Mouse (Mus musculus) heart, embryonic 12.5 days (tissue): ENCODE results near the gene Galnt6. TPM values are rescaled to one million over a fixed set of nuclear protein-coding genes. Genes with fewer than 3 reads are reported as not detected.

ENCODE experiments used
- ATAC-seq: fragments of 200-750 bp; cut with Nextera tagmentation; 2 replicates; pipeline ENCODE4 v1.8.0; 2017; ENCODE audit warnings: moderate TSS enrichment, moderate library complexity; ENCODE audit not compliant: insufficient number of reproducible peaks, low FRiP score
- H3K27ac ChIP-seq: fragments of 300-500 bp; sonication (generic); 2 replicates; pipeline ENCODE4 v1.5.1; 2016; ENCODE audit warnings: mild to moderate bottlenecking, moderate library complexity; ENCODE audit not compliant: poor library complexity, severe bottlenecking
- H3K27me3 ChIP-seq: fragments of 300-500 bp; sonication (generic); replicated peaks from 2 replicates; pipeline ENCODE4 v1.6.1; 2016; ENCODE audit warnings: mild to moderate bottlenecking, moderate library complexity
- H3K36me3 ChIP-seq: fragments of 300-500 bp; sonication (generic); 2 replicates; pipeline ENCODE4 v1.6.1; 2016; ENCODE audit warnings: mild to moderate bottlenecking, moderate library complexity
- H3K4me1 ChIP-seq: fragments of 300-500 bp; sonication (generic); replicated peaks from 2 replicates; pipeline ENCODE4 v1.6.1; 2016; ENCODE audit warnings: mild to moderate bottlenecking
- H3K4me2 ChIP-seq: fragments of 300-500 bp; sonication (generic); 2 replicates; pipeline ENCODE4 v1.6.1; 2016; ENCODE audit warnings: mild to moderate bottlenecking, moderate library complexity
- H3K4me3 ChIP-seq: fragments of 300-500 bp; sonication (generic); 2 replicates; pipeline ENCODE4 v1.5.1; 2016; ENCODE audit warnings: mild to moderate bottlenecking
- H3K9ac ChIP-seq: fragments of 300-500 bp; sonication (generic); 2 replicates; pipeline ENCODE4 v1.6.1; 2016; ENCODE audit warnings: mild to moderate bottlenecking, moderate library complexity
- H3K9me3 ChIP-seq: fragments of 300-500 bp; sonication (generic); replicated peaks from 2 replicates; pipeline ENCODE4 v1.6.1; 2016; ENCODE audit warnings: mild to moderate bottlenecking, moderate library complexity
- WGBS: fragments of 180-500 bp; shearing (Covaris S2); methylation state at CpG from one replicate; pipeline ENCODE4 v1.1.7; 2016; 5-methylcytosine and 5-hydroxymethylcytosine counted together
- polyA plus RNA-seq: library from polyadenylated mRNA; unstranded; fragments of >200 nt; fragmentation: Nextera tagmentation; extraction: Ambion mirVana; gene quantifications from 2 replicates; pipeline ENCODE4 v1.2.1, GENCODE M21; 2016

Gene Galnt6
- polyA plus RNA-seq, 1 experiment from 2014 or later: 0.14 TPM

- WGBS: 81% methylated on average over 14 of the region's 15 CpGs
These were observed 6.1 kb upstream of the Galnt6 start for GRCm38 (mm10) chr15:100735095-100735952.

GRCm38 (mm10) chr15:100732580-100732979 lies 3.4 kb upstream of the Galnt6 start:
- Histone ChIP-seq H3K4me2 (no peak overlapping the region), H3K9me3 (no peaks in the 10 kb centered on the region), H3K27me3 (peaks cover 43% of the 10 kb centered on the region), H3K27ac (no peak overlapping the region), H3K4me3 (no peak overlapping the region), H3K9ac (no peak overlapping the region), H3K4me1 (peaks cover 14% of the 10 kb centered on the region), H3K36me3 (no peaks in the 10 kb centered on the region)
- WGBS: 22% methylated on average over 5 of the region's 5 CpGs
- ATAC-seq: peak; percentile 66

More at GRCm38 (mm10) chr15:100735095-100735952, 6.1 kb upstream of the Galnt6 start:
- Histone ChIP-seq H3K27ac (no peak overlapping the region), H3K36me3 (no peaks in the 10 kb centered on the region), H3K9me3 (no peaks in the 10 kb centered on the region), H3K9ac (no peak overlapping the region), H3K4me1 (peaks cover 7% of the 10 kb centered on the region), H3K4me3 (no peak overlapping the region), H3K4me2 (no peak overlapping the region), H3K27me3 (peaks cover 16% of the 10 kb centered on the region)
- no peak; the same call in 1 of the 2 replicates for ATAC-seq

GRCm38 (mm10) chr15:100731081-100731480 lies 1.9 kb upstream of the Galnt6 start:
- no peak overlapping the region for H3K4me2 ChIP-seq

GRCm38 (mm10) chr15:100728586-100728985 lies 590 bp downstream of the Galnt6 start:
- Histone ChIP-seq H3K4me2 (peak overlapping the region; percentile 72), H3K27ac (no peak overlapping the region), H3K9ac (peak overlapping the region; percentile 19; the same call in 1 of the 2 replicates), H3K9me3 (no peaks in the 10 kb centered on the region), H3K36me3 (no peaks in the 10 kb centered on the region), H3K4me3 (peak overlapping the region; percentile 47), H3K4me1 (peaks cover 10% of the 10 kb centered on the region), H3K27me3 (peaks cover 69% of the 10 kb centered on the region)
- no peak for ATAC-seq
- WGBS: 33% methylated on average over 9 of the region's 9 CpGs

More at GRCm38 (mm10) chr15:100731081-100731480, 1.9 kb upstream of the Galnt6 start:
- no peaks in the 10 kb centered on the region for H3K36me3 ChIP-seq
- H3K9me3 ChIP-seq: no peaks in the 10 kb centered on the region
- H3K4me1 ChIP-seq: peaks cover 14% of the 10 kb centered on the region
- ATAC-seq: no peak
- no peak overlapping the region for H3K27ac ChIP-seq
- no peak overlapping the region for H3K9ac ChIP-seq
- H3K27me3 ChIP-seq: peaks cover 57% of the 10 kb centered on the region
- H3K4me3 ChIP-seq: no peak overlapping the region
- 33% methylated on average over 9 of the region's 9 CpGs for WGBS

- 86% methylated on average over 11 of the region's 11 CpGs for WGBS
- H3K27me3 ChIP-seq: peaks cover 69% of the 10 kb centered on the region
These were observed 1.3 kb downstream of the Galnt6 start for GRCm38 (mm10) chr15:100727834-100728233.

GRCm38 (mm10) chr15:100726721-100727120 lies 2.5 kb downstream of the Galnt6 start:
- 80% methylated on average over 11 of the region's 11 CpGs for WGBS
- Histone ChIP-seq H3K36me3 (no peaks in the 10 kb centered on the region), H3K4me1 (peaks cover 10% of the 10 kb centered on the region), H3K27ac (no peak overlapping the region), H3K9me3 (no peaks in the 10 kb centered on the region), H3K4me3 (no peak overlapping the region), H3K9ac (no peak overlapping the region), H3K4me2 (no peak overlapping the region), H3K27me3 (peaks cover 65% of the 10 kb centered on the region)
- ATAC-seq: no peak

More at GRCm38 (mm10) chr15:100727834-100728233, 1.3 kb downstream of the Galnt6 start:
- Histone ChIP-seq H3K4me1 (peaks cover 10% of the 10 kb centered on the region), H3K9me3 (no peaks in the 10 kb centered on the region), H3K36me3 (no peaks in the 10 kb centered on the region), H3K4me3 (no peak overlapping the region), H3K27ac (no peak overlapping the region), H3K4me2 (no peak overlapping the region), H3K9ac (no peak overlapping the region)
- ATAC-seq: no peak

- Histone ChIP-seq H3K36me3 (no peaks in the 10 kb centered on the region), H3K4me1 (no peaks in the 10 kb centered on the region), H3K4me2 (no peak overlapping the region), H3K9me3 (0 out of 2 replicates have a peak, but pooled peaks cover 1% of the 10 kb centered on the region), H3K27me3 (peaks cover 37% of the 10 kb centered on the region), H3K9ac (no peak overlapping the region), H3K4me3 (no peak overlapping the region), H3K27ac (no peak overlapping the region)
- ATAC-seq: no peak
- 59% methylated on average over 14 of the region's 14 CpGs for WGBS
These were observed 5.7 kb downstream of the Galnt6 start for GRCm38 (mm10) chr15:100723505-100723904.

- ATAC-seq: no peak
- H3K4me1 ChIP-seq: no peaks in the 10 kb centered on the region
- H3K4me2 ChIP-seq: no peak overlapping the region
- 64% methylated on average over 6 of the region's 6 CpGs for WGBS
- H3K9me3 ChIP-seq: 0 out of 2 replicates have a peak, but pooled peaks cover 4% of the 10 kb centered on the region
- H3K36me3 ChIP-seq: no peaks in the 10 kb centered on the region
- H3K27me3 ChIP-seq: peaks cover 28% of the 10 kb centered on the region
- H3K27ac ChIP-seq: no peak overlapping the region
- no peak overlapping the region for H3K9ac ChIP-seq
- no peak overlapping the region for H3K4me3 ChIP-seq
These were observed 6.6 kb downstream of the Galnt6 start for GRCm38 (mm10) chr15:100722564-100722963.

GRCm38 (mm10) chr15:100722026-100722425 lies 7.2 kb downstream of the Galnt6 start:
- Histone ChIP-seq H3K27ac (no peak overlapping the region), H3K4me1 (no peaks in the 10 kb centered on the region), H3K27me3 (peaks cover 23% of the 10 kb centered on the region), H3K4me2 (no peak overlapping the region), H3K4me3 (no peak overlapping the region), H3K9ac (no peak overlapping the region), H3K9me3 (0 out of 2 replicates have a peak, but pooled peaks cover 4% of the 10 kb centered on the region), H3K36me3 (no peaks in the 10 kb centered on the region)
- no peak for ATAC-seq
- WGBS: 34% methylated on average over 4 of the region's 4 CpGs

- Histone ChIP-seq H3K9ac (no peak overlapping the region), H3K4me1 (no peaks in the 10 kb centered on the region), H3K4me3 (no peak overlapping the region), H3K36me3 (no peaks in the 10 kb centered on the region), H3K27ac (no peak overlapping the region), H3K9me3 (0 out of 2 replicates have a peak, but pooled peaks cover 4% of the 10 kb centered on the region), H3K27me3 (peaks cover 17% of the 10 kb centered on the region), H3K4me2 (no peak overlapping the region)
- WGBS: 88% methylated on average over 5 of the region's 5 CpGs
- ATAC-seq: no peak
These were observed 7.7 kb downstream of the Galnt6 start for GRCm38 (mm10) chr15:100721445-100721844.

- 83% methylated on average over 10 of the region's 10 CpGs for WGBS
- no peak for ATAC-seq
- Histone ChIP-seq H3K9ac (no peak overlapping the region), H3K36me3 (no peaks in the 10 kb centered on the region), H3K9me3 (0 out of 2 replicates have a peak, but pooled peaks cover 4% of the 10 kb centered on the region), H3K27ac (no peak overlapping the region), H3K4me1 (no peaks in the 10 kb centered on the region), H3K27me3 (peaks cover 16% of the 10 kb centered on the region), H3K4me2 (no peak overlapping the region), H3K4me3 (no peak overlapping the region)
These were observed 9.1 kb downstream of the Galnt6 start for GRCm38 (mm10) chr15:100720066-100720465.
